Mouse (Mus musculus): ENCODE measurements around the gene Magi2.

GRCm38 (mm10) chr5:20574816-20575215 lies 1348.0 kb downstream of the Magi2 start:
- TF ChIP-seq CTCF (IDR thresholded peaks at IDR 0.05), result no peak
- TF ChIP-seq EP300 (IDR thresholded peaks at IDR 0.05), result no peak

Measured in lung, postnatal 0 days (tissue).